16 mouse cellular contexts compared by ENCODE assay signal in genomic region chr11:89619955-89620354, GRCm38 (mm10).
DNase-seq lines count a peak whose midpoint lies in the region; ATAC-seq and TF ChIP-seq lines count a peak whose summit lies in the region.
"Had no signal": no experiment of that assay in that cellular context is flagged by ENCODE, and none has a peak within 500 bp of the region (broad histone marks: within the 10 kb centered on the region; RNA-seq: fewer than 3 reads in every experiment).

No protein-coding gene starts in this region.

- no peaks in the 10 kb centered on the region for H3K36me3 ChIP-seq in forebrain, embryonic 15.5 days
- H3K36me3 ChIP-seq in forebrain, embryonic 11.5 days (ENCODE audit: control insufficient read depth, insufficient read depth, low read length): no peaks in the 10 kb centered on the region
- no peaks in the 10 kb centered on the region for H3K36me3 ChIP-seq in midbrain, postnatal 0 days (ENCODE audit: insufficient read depth, low read length)
- H3K36me3 ChIP-seq: heart, embryonic 10.5 days; limb, embryonic 13.5 days had no signal

- no peak for DNase-seq in forebrain, embryonic 11.5 days (ENCODE audit: low spot score)
- peak; percentile 8 for DNase-seq in left cerebral cortex, postnatal 4 days
- no peak for DNase-seq in left cerebral cortex, postnatal 25 days (ENCODE audit: low spot score in 2 of 2)
- peak; percentile 77 for DNase-seq in brain, embryonic 14.5 days (ENCODE audit: low read depth)
- peak; percentile 64 for DNase-seq in midbrain, postnatal 0 days (ENCODE audit: low spot score)
- DNase-seq in gastrocnemius, postnatal 36 days: no peak
- DNase-seq: adrenal gland, adult 2 months; heart, postnatal 14 days; lung, postnatal 10 days; right cerebral cortex, postnatal 4 days; thymus, postnatal 25 days had no signal

- H3K9me3 ChIP-seq in forebrain, embryonic 15.5 days: no peaks in the 10 kb centered on the region
- no peaks in the 10 kb centered on the region for H3K9me3 ChIP-seq in forebrain, embryonic 11.5 days (ENCODE audit: control insufficient read depth, low read length)
- H3K9me3 ChIP-seq in midbrain, postnatal 0 days (ENCODE audit: low read length): no peaks in the 10 kb centered on the region
- H3K9me3 ChIP-seq: heart, embryonic 10.5 days; limb, embryonic 13.5 days had no signal

- ATAC-seq in forebrain, embryonic 15.5 days (replicated peaks): peak; percentile 63; the same call in 1 of the 2 replicates
- no peak for ATAC-seq in forebrain, embryonic 11.5 days (replicated peaks; ENCODE audit: low FRiP score)
- no peak for ATAC-seq in midbrain, postnatal 0 days (ENCODE audit: low FRiP score)

- H3K27me3 ChIP-seq in forebrain, embryonic 15.5 days: no peaks in the 10 kb centered on the region
- no peaks in the 10 kb centered on the region for H3K27me3 ChIP-seq in forebrain, embryonic 11.5 days (ENCODE audit: control insufficient read depth, insufficient read depth, low read length)
- H3K27me3 ChIP-seq in midbrain, postnatal 0 days (ENCODE audit: insufficient read depth, low read length): no peaks in the 10 kb centered on the region

- peaks cover 16% of the 10 kb centered on the region for H3K4me1 ChIP-seq in forebrain, embryonic 15.5 days
- peaks cover 3% of the 10 kb centered on the region; the same call in 1 of the 2 replicates for H3K4me1 ChIP-seq in forebrain, embryonic 11.5 days (replicated peaks; ENCODE audit: control insufficient read depth, insufficient read depth, low read length)
- H3K4me1 ChIP-seq in midbrain, postnatal 0 days (ENCODE audit: insufficient read depth, low read length): no peaks in the 10 kb centered on the region
- H3K4me1 ChIP-seq: limb, embryonic 13.5 days had no signal

- no peak overlapping the region for H3K4me2 ChIP-seq in forebrain, embryonic 15.5 days (replicated peaks)
- no peak overlapping the region for H3K4me2 ChIP-seq in forebrain, embryonic 11.5 days (ENCODE audit: low read depth, low read length, severe bottlenecking)
- H3K4me2 ChIP-seq in midbrain, postnatal 0 days (ENCODE audit: low read depth, low read length, poor library complexity, severe bottlenecking): no peak overlapping the region
- H3K4me2 ChIP-seq: limb, embryonic 13.5 days had no signal

- peak overlapping the region; percentile 13; the same call in 1 of the 2 replicates for H3K27ac ChIP-seq in forebrain, embryonic 15.5 days (replicated peaks)
- H3K27ac ChIP-seq in forebrain, embryonic 11.5 days (ENCODE audit: low read depth, low read length): no peak overlapping the region
- no peak overlapping the region for H3K27ac ChIP-seq in midbrain, postnatal 0 days (ENCODE audit: low read depth, low read length)
- H3K27ac ChIP-seq: heart, embryonic 10.5 days; layer of hippocampus, adult 2 months; limb, embryonic 13.5 days had no signal

- H3K9ac ChIP-seq in forebrain, embryonic 15.5 days (replicated peaks): no peak overlapping the region
- H3K9ac ChIP-seq in forebrain, embryonic 11.5 days (ENCODE audit: low read length): no peak overlapping the region
- no peak overlapping the region for H3K9ac ChIP-seq in midbrain, postnatal 0 days (replicated peaks; ENCODE audit: low read length, poor library complexity, severe bottlenecking)
- H3K9ac ChIP-seq: limb, embryonic 13.5 days had no signal

- no peak for TF ChIP-seq POLR2A in brain, embryonic 14.5 days (IDR thresholded peaks at IDR 0.05; ENCODE audit: borderline replicate concordance, extremely low read depth, insufficient read depth, insufficient read length, poor library complexity, severe bottlenecking)

- no peak for TF ChIP-seq CTCF in brain, embryonic 14.5 days (IDR thresholded peaks at IDR 0.05; ENCODE audit: borderline replicate concordance, extremely low read depth, insufficient read depth, insufficient read length)
- TF ChIP-seq CTCF in midbrain, postnatal 0 days (IDR thresholded peaks at IDR 0.05): no peak

- H3K4me3 ChIP-seq in forebrain, embryonic 15.5 days: no peak overlapping the region
- no peak overlapping the region for H3K4me3 ChIP-seq in forebrain, embryonic 11.5 days (ENCODE audit: low read depth, low read length)
- no peak overlapping the region for H3K4me3 ChIP-seq in midbrain, postnatal 0 days (ENCODE audit: low read depth, low read length)
- H3K4me3 ChIP-seq: heart, embryonic 10.5 days; layer of hippocampus, adult 2 months; limb, embryonic 13.5 days; myocyte had no signal

- intact Hi-C loops in left cerebral cortex, postnatal 4 days (cut with DNase I): no loop called here
- intact Hi-C loops in left cerebral cortex, postnatal 25 days (cut with DNase I): no loop called here
- intact Hi-C loops in gastrocnemius, postnatal 36 days (cut with DNase I): no loop called here

Comparison
In these comparisons a context has a peak if more than half of its experiments do, and no peak if none do; other contexts are left out.
1. DNase-seq: peak in left cerebral cortex, postnatal 4 days (single experiment), brain, embryonic 14.5 days (single experiment) and midbrain, postnatal 0 days (single experiment); none in forebrain, embryonic 11.5 days (single experiment), left cerebral cortex, postnatal 25 days (0 of 2) and gastrocnemius, postnatal 36 days (0 of 2).